ENCODE assay signal across 15 mouse cellular contexts in the genomic region with DNA sequence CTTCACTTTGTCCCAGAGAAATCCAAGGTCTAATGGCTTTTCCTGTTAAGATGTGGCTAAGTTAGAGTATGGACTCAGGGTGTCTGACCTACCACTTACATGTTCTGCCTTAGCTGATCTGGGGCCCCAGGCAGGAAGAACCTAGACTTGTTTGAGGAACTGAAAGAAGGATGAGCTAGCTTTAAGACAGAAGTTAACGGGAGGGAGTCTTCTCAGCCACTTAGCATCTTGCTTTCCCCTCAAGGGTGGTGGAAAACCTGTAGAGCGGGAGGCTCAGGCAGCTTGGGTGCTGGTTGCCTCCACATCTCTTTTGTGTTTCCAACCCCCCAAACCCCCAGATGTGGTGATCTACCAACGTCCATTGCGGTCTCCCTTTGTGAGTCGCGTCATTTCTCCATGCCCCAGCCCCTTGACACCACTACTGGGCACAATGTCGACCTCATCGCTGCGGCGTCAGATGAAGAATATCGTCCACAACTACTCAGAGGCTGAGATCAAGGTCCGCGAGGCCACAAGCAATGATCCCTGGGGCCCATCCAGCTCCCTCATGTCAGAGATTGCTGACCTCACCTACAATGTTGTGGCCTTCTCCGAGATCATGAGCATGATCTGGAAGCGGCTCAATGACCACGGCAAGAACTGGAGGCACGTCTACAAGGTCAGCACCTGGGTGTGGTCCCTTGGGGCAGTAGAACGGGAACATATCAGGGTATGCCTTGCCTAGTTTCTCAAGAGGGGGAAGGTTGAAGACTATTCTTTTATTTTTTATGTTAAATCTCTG. TPM values are rescaled to one million over a fixed set of nuclear protein-coding genes. Genes with fewer than 3 reads are reported as not detected.
DNase-seq lines count a peak whose midpoint lies in the region; ATAC-seq and TF ChIP-seq lines count a peak whose summit lies in the region.
"Had no signal": no experiment of that assay in that cellular context is flagged by ENCODE, and none has a peak within 500 bp of the region (broad histone marks: within the 10 kb centered on the region; RNA-seq: fewer than 3 reads in every experiment).

No protein-coding gene starts in this region.

- H3K36me3 ChIP-seq in erythroblast, embryonic 14.5 days (ENCODE audit: control insufficient read depth): peaks cover 78% of the 10 kb centered on the region
- peaks cover 56% of the 10 kb centered on the region for H3K36me3 ChIP-seq in liver, embryonic 14.5 days (replicated peaks; ENCODE audit: control insufficient read depth, insufficient read depth, low read depth)
- peaks cover 6% of the 10 kb centered on the region; the same call in 1 of the 2 replicates for H3K36me3 ChIP-seq in stomach, postnatal 0 days (ENCODE audit: control insufficient read depth, insufficient read depth, low read length)

- WGBS in liver, embryonic 14.5 days (ENCODE audit: insufficient replicate concordance): 81% methylated on average over 18 of the region's 18 CpGs
- WGBS in stomach, postnatal 0 days: 83% methylated on average over 18 of the region's 18 CpGs

- no peak for TF ChIP-seq EP300 in liver, embryonic 14.5 days (IDR thresholded peaks at IDR 0.05; ENCODE audit: low read depth)
- TF ChIP-seq EP300 in stomach, postnatal 0 days (optimal IDR thresholded peaks at IDR 0.05): no peak

- peak overlapping the region; percentile 34 for H3K4me3 ChIP-seq in erythroblast, embryonic 14.5 days (replicated peaks)
- 0 out of 4 replicates have a peak overlapping the region, but pooled peaks of 1 of the 2 experiments have one; percentile 12 for H3K4me3 ChIP-seq in liver, embryonic 14.5 days (ENCODE audit: insufficient read depth in 1 of 2, low read depth in 2 of 2, low read length in 2 of 2)
- H3K4me3 ChIP-seq in stomach, postnatal 0 days (ENCODE audit: low read depth, low read length): no peak overlapping the region
- H3K4me3 ChIP-seq: forebrain, embryonic 10.5 days; hindbrain, embryonic 10.5 days had no signal

- no peak for TF ChIP-seq CTCF in liver, embryonic 14.5 days (IDR thresholded peaks at IDR 0.05; ENCODE audit: low read depth)
- no peak for TF ChIP-seq CTCF in stomach, postnatal 0 days (IDR thresholded peaks at IDR 0.05; ENCODE audit: low read depth)

- DNase-seq in spleen, adult 18-20 months: peak; percentile 42 to 46
- DNase-seq in spleen, postnatal 4 days (ENCODE audit: low spot score in 2 of 2): no peak
- DNase-seq in liver, embryonic 14.5 days (ENCODE audit: low read depth in 3 of 3, low spot score in 3 of 3): no peak
- DNase-seq in stomach, postnatal 0 days (ENCODE audit: low spot score): no peak
- DNase-seq in cerebellum, adult 8-10 months: no peak
- DNase-seq in frontal cortex, postnatal 25 days (ENCODE audit: low spot score in 2 of 2): no peak
- DNase-seq: gastrocnemius, postnatal 25 days; right cerebral cortex, postnatal 14 days had no signal

- H3K27ac ChIP-seq in liver, embryonic 14.5 days: no peak overlapping the region; the same call in 1 of the 2 replicates
- H3K27ac ChIP-seq in stomach, postnatal 0 days (replicated peaks): no peak overlapping the region
- H3K27ac ChIP-seq: forebrain, embryonic 10.5 days; hindbrain, embryonic 10.5 days had no signal

- peak overlapping the region; percentile 31; the same call in 1 of the 2 replicates for H3K9ac ChIP-seq in liver, embryonic 14.5 days (replicated peaks)
- H3K9ac ChIP-seq in stomach, postnatal 0 days (ENCODE audit: low read length): 0 out of 2 replicates have a peak overlapping the region, but pooled peaks have one; percentile 4

- H3K4me1 ChIP-seq in erythroblast, embryonic 14.5 days (ENCODE audit: control insufficient read depth): peaks cover 69% of the 10 kb centered on the region
- H3K4me1 ChIP-seq in liver, embryonic 14.5 days (replicated peaks; ENCODE audit: control insufficient read depth in 2 of 2, insufficient read depth in 2 of 2, low read length in 1 of 2): peaks cover 8 to 20% of the 10 kb centered on the region in 2 experiments
- 0 out of 2 replicates have a peak, but pooled peaks cover 2% of the 10 kb centered on the region for H3K4me1 ChIP-seq in stomach, postnatal 0 days (replicated peaks; ENCODE audit: control insufficient read depth, insufficient read depth)

- ATAC-seq in erythroblast, adult 5-6 weeks (replicated peaks; ENCODE audit: low FRiP score, poor library complexity, severe bottlenecking): no peak
- ATAC-seq in liver, embryonic 14.5 days (ENCODE audit: insufficient read depth): no peak
- no peak for ATAC-seq in stomach, postnatal 0 days (ENCODE audit: low FRiP score, low TSS enrichment)
- ATAC-seq: Patski had no signal

- H3K4me2 ChIP-seq in liver, embryonic 14.5 days (ENCODE audit: low read depth): peak overlapping the region; percentile 92
- H3K4me2 ChIP-seq in stomach, postnatal 0 days (replicated peaks; ENCODE audit: low read depth): no peak overlapping the region

- no peaks in the 10 kb centered on the region for H3K9me3 ChIP-seq in erythroblast, embryonic 14.5 days (ENCODE audit: control insufficient read depth, low read length)
- H3K9me3 ChIP-seq in liver, embryonic 14.5 days (ENCODE audit: control insufficient read depth, low read length): no peaks in the 10 kb centered on the region
- H3K9me3 ChIP-seq in stomach, postnatal 0 days (ENCODE audit: control insufficient read depth, low read length): no peaks in the 10 kb centered on the region
- H3K9me3 ChIP-seq: forebrain, embryonic 10.5 days; hindbrain, embryonic 10.5 days had no signal

- no peaks in the 10 kb centered on the region for H3K27me3 ChIP-seq in erythroblast, embryonic 14.5 days (ENCODE audit: control insufficient read depth)
- no peaks in the 10 kb centered on the region for H3K27me3 ChIP-seq in liver, embryonic 14.5 days (ENCODE audit: control insufficient read depth, insufficient read depth, low read length)
- no peaks in the 10 kb centered on the region for H3K27me3 ChIP-seq in stomach, postnatal 0 days (ENCODE audit: control insufficient read depth, insufficient read depth, low read length)
- H3K27me3 ChIP-seq: Patski had no signal

RNA-seq across cellular contexts. Expression of gene Epn1, which starts 3.5 kb away (rescaled TPM):
- polyA plus RNA-seq in erythroblast, embryonic 14.5 days (2012): 227 and 231 TPM in 2 replicates
- 42.2 and 42.5 TPM in 2 replicates for total RNA-seq in erythroblast, adult 5-6 weeks (2015; ENCODE audit: low replicate concordance)
- total RNA-seq in erythroblast, adult 5-6 weeks (2017; ENCODE audit: low replicate concordance): 51.2 and 86.8 TPM in 2 replicates
- polyA plus RNA-seq in liver, embryonic 14.5 days (2012; rRNA removed): 54.4 and 57.5 TPM in 2 replicates
- polyA plus RNA-seq in liver, embryonic 14.5 days (2014; fragmentation: Nextera tagmentation; extraction: Ambion mirVana): 45.4 and 56.7 TPM in 2 replicates
- polyA plus RNA-seq in stomach, postnatal 0 days (2015; fragmentation: Nextera tagmentation; extraction: Ambion mirVana): 41.0 and 44.5 TPM in 2 replicates

RNA-seq across cellular contexts. Expression of gene U2af2, which starts 21.6 kb away (rescaled TPM):
- 43.1 and 44.9 TPM in 2 replicates for polyA plus RNA-seq in erythroblast, embryonic 14.5 days (2012)
- 42.3 and 45.8 TPM in 2 replicates for total RNA-seq in erythroblast, adult 5-6 weeks (2015; ENCODE audit: low replicate concordance)
- 48.8 and 56.9 TPM in 2 replicates for total RNA-seq in erythroblast, adult 5-6 weeks (2017; ENCODE audit: low replicate concordance)
- 110 and 132 TPM in 2 replicates for polyA plus RNA-seq in liver, embryonic 14.5 days (2012; rRNA removed)
- polyA plus RNA-seq in liver, embryonic 14.5 days (2014; fragmentation: Nextera tagmentation; extraction: Ambion mirVana): 52.2 and 60.2 TPM in 2 replicates
- 49.2 and 50.1 TPM in 2 replicates for polyA plus RNA-seq in stomach, postnatal 0 days (2015; fragmentation: Nextera tagmentation; extraction: Ambion mirVana)

RNA-seq across cellular contexts. Expression of gene Zfp580, which starts 32.2 kb away (rescaled TPM):
- polyA plus RNA-seq in erythroblast, embryonic 14.5 days (2012): 0.10 and 0.26 TPM in 2 replicates
- total RNA-seq in erythroblast, adult 5-6 weeks (2015; ENCODE audit: low replicate concordance): not detected in 2 replicates
- 0.26 TPM in 1 of 2 replicates, not detected in the other for total RNA-seq in erythroblast, adult 5-6 weeks (2017; ENCODE audit: low replicate concordance)
- 1.4 and 1.7 TPM in 2 replicates for polyA plus RNA-seq in liver, embryonic 14.5 days (2012; rRNA removed)
- 1.6 and 1.8 TPM in 2 replicates for polyA plus RNA-seq in liver, embryonic 14.5 days (2014; fragmentation: Nextera tagmentation; extraction: Ambion mirVana)
- 21.0 and 21.6 TPM in 2 replicates for polyA plus RNA-seq in stomach, postnatal 0 days (2015; fragmentation: Nextera tagmentation; extraction: Ambion mirVana)

RNA-seq across cellular contexts. Expression of gene Rfpl4, which starts 33.2 kb away (rescaled TPM):
- not detected in 2 replicates for polyA plus RNA-seq in erythroblast, embryonic 14.5 days (2012)
- total RNA-seq in erythroblast, adult 5-6 weeks (2015; ENCODE audit: low replicate concordance): not detected in 2 replicates
- not detected in 2 replicates for total RNA-seq in erythroblast, adult 5-6 weeks (2017; ENCODE audit: low replicate concordance)
- polyA plus RNA-seq in liver, embryonic 14.5 days (2012; rRNA removed): not detected in 2 replicates
- polyA plus RNA-seq in liver, embryonic 14.5 days (2014; fragmentation: Nextera tagmentation; extraction: Ambion mirVana): not detected in 2 replicates
- polyA plus RNA-seq in stomach, postnatal 0 days (2015; fragmentation: Nextera tagmentation; extraction: Ambion mirVana): not detected in 2 replicates
- total RNA-seq: gastrocnemius, postnatal 25 days; layer of hippocampus, postnatal 10 days had no signal
- polyA plus RNA-seq: brain, embryonic 14.5 days; forebrain, embryonic 10.5 days; hindbrain, embryonic 10.5 days; Patski had no signal

RNA-seq across cellular contexts. Expression of gene Rasl2-9, which starts 42.2 kb away (rescaled TPM):
- polyA plus RNA-seq in erythroblast, embryonic 14.5 days (2012): not detected in 2 replicates
- not detected in 2 replicates for total RNA-seq in erythroblast, adult 5-6 weeks (2015; ENCODE audit: low replicate concordance)
- total RNA-seq in erythroblast, adult 5-6 weeks (2017; ENCODE audit: low replicate concordance): not detected in 2 replicates
- 0.08 and 0.28 TPM in 2 replicates for polyA plus RNA-seq in liver, embryonic 14.5 days (2012; rRNA removed)
- polyA plus RNA-seq in liver, embryonic 14.5 days (2014; fragmentation: Nextera tagmentation; extraction: Ambion mirVana): 0.28 and 0.38 TPM in 2 replicates
- polyA plus RNA-seq in stomach, postnatal 0 days (2015; fragmentation: Nextera tagmentation; extraction: Ambion mirVana): 0.35 and 0.50 TPM in 2 replicates
- total RNA-seq: layer of hippocampus, postnatal 10 days had no signal

Comparison
In these comparisons a context has a peak if more than half of its experiments do, and no peak if none do; other contexts are left out.
1. DNase-seq: peak in spleen, adult 18-20 months (2 of 2); none in spleen, postnatal 4 days (0 of 2), liver, embryonic 14.5 days (0 of 3), stomach, postnatal 0 days (single experiment), cerebellum, adult 8-10 months (single experiment) and frontal cortex, postnatal 25 days (0 of 2).